Mouse (Mus musculus): ENCODE measurements around the gene Mfsd12. TPM values are rescaled to one million over a fixed set of nuclear protein-coding genes. Genes with fewer than 3 reads are reported as not detected.

Mfsd12 gene
- polyA plus RNA-seq, 1 experiment = 14.3 TPM

GRCm38 (mm10) chr10:81354738-81355477 is 2.4 kb upstream of the Mfsd12 start:
- Histone ChIP-seq H3K4me1 (ENCODE audit: control insufficient read depth, insufficient read depth, low read length) (peaks cover 5% of the 10 kb centered on the region; the same call in 1 of the 2 replicates), H3K27ac (ENCODE audit: control insufficient read depth, insufficient read depth, low read depth, low read length, poor library complexity) (no peak overlapping the region), H3K4me3 (replicated peaks; ENCODE audit: control insufficient read depth, low read depth, low read length) (no peak overlapping the region)
- no peak for TF ChIP-seq CTCF (IDR thresholded peaks at IDR 0.05; ENCODE audit: control insufficient read depth, insufficient read depth, low read length)
- TF ChIP-seq POLR2A (IDR thresholded peaks at IDR 0.05; ENCODE audit: borderline replicate concordance, control insufficient read depth, low read depth, low read length) = no peak
- WGBS = 65% methylated on average over 9 of the region's 9 CpGs

DNA sequence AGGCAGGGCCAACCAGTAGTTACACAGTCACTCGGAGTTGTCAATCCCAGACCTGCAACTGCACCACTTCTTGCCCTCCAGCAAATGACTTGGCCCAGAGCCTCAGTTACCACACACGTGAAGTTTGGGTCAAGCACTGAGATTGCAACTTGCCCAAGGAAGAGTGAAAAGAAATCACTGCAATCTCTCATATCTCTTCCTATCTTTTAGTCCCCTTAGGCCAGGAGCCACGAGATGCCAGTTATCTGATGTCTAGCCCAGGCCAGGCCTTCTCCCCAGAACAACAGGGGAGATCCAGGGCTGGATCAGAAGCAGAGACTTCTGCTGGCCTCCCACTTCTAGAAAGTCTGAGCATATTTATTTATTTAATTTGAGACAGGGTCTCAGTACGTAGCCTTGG is 1.8 kb upstream of the Mfsd12 start:
- peaks cover 5% of the 10 kb centered on the region; the same call in 1 of the 2 replicates for H3K4me1 ChIP-seq (ENCODE audit: control insufficient read depth, insufficient read depth, low read length)
- TF ChIP-seq CTCF (IDR thresholded peaks at IDR 0.05; ENCODE audit: control insufficient read depth, insufficient read depth, low read length) (no peak), POLR2A (IDR thresholded peaks at IDR 0.05; ENCODE audit: borderline replicate concordance, control insufficient read depth, low read depth, low read length) (no peak)
- WGBS = 47% methylated on average over 4 of the region's 4 CpGs
- H3K4me3 ChIP-seq (replicated peaks; ENCODE audit: control insufficient read depth, low read depth, low read length) = no peak overlapping the region
- no peak overlapping the region for H3K27ac ChIP-seq (ENCODE audit: control insufficient read depth, insufficient read depth, low read depth, low read length, poor library complexity)

DNA sequence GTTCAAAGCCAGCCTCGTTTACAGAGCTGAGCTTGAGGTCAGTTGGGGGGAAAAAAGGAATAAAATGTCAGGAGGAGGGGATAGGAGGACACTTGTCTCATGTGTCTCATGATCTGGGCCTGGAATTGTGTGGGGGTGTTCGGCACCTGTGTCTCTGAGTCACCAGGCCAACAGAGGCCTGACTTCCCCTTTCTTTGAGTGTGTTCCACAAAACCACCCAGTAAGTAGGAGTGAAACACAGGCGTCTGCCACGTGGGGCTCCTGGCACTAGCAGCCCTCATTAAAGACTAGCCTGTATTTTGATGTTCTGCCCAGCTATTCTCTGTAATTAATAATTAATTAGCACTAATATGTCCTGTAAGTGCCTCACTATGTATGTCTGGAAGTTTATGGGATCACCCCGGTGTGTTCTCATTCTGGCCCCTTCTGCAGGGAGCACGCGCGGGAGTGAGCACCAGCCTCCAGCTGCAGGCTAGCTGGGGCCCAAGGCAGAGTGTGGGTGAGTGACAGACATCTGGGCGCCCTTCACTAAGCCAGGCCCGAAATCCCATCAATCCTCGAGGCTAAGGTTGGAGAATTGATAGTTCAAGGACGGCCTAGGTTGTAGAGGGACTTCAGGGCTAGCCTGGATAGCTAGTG is 820 bp upstream of the Mfsd12 start:
- Histone ChIP-seq H3K4me3 (replicated peaks; ENCODE audit: control insufficient read depth, low read depth, low read length) (peak overlapping the region; percentile 62), H3K4me1 (ENCODE audit: control insufficient read depth, insufficient read depth, low read length) (peaks cover 5% of the 10 kb centered on the region; the same call in 1 of the 2 replicates), H3K27ac (ENCODE audit: control insufficient read depth, insufficient read depth, low read depth, low read length, poor library complexity) (peak overlapping the region; percentile 86)
- TF ChIP-seq CTCF (IDR thresholded peaks at IDR 0.05; ENCODE audit: control insufficient read depth, insufficient read depth, low read length) (no peak), POLR2A (IDR thresholded peaks at IDR 0.05; ENCODE audit: borderline replicate concordance, control insufficient read depth, low read depth, low read length) (peak; percentile 12; the same call in 1 of the 2 replicates)
- WGBS = 6% methylated on average over 12 of the region's 12 CpGs

DNA sequence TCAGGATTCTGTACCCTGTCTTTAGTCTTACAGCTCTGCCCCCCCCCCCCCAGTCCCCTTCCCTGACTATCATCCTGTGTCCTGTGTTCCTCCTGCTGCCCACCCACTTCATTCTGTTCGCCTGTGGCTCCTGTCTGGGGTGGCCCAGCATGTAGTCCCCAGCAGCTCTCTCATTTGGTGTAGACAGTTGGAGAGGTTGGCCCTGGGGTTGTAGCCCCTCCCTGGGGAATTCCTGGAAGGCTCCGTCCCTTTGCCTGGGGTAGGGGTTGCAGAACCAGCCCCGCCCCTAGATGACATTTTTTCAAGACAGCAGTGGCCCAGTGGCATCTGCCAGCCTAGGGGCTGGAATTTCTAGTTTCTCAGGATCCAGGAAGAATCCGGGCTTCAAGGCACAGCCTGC is 918 bp downstream of the Mfsd12 start:
- Histone ChIP-seq H3K27ac (ENCODE audit: control insufficient read depth, insufficient read depth, low read depth, low read length, poor library complexity) (peak overlapping the region; percentile 86; the same call in 1 of the 2 replicates), H3K4me1 (ENCODE audit: control insufficient read depth, insufficient read depth, low read length) (peaks cover 12% of the 10 kb centered on the region), H3K4me3 (replicated peaks; ENCODE audit: control insufficient read depth, low read depth, low read length) (peak overlapping the region; percentile 86)
- TF ChIP-seq CTCF (IDR thresholded peaks at IDR 0.05; ENCODE audit: control insufficient read depth, insufficient read depth, low read length) (no peak), POLR2A (IDR thresholded peaks at IDR 0.05; ENCODE audit: borderline replicate concordance, control insufficient read depth, low read depth, low read length) (no peak)
- WGBS = 12% methylated on average over 4 of the region's 4 CpGs

- H3K27ac ChIP-seq (ENCODE audit: control insufficient read depth, insufficient read depth, low read depth, low read length, poor library complexity) = peak overlapping the region; percentile 51
- TF ChIP-seq CTCF (IDR thresholded peaks at IDR 0.05; ENCODE audit: control insufficient read depth, insufficient read depth, low read length) (no peak), POLR2A (IDR thresholded peaks at IDR 0.05; ENCODE audit: borderline replicate concordance, control insufficient read depth, low read depth, low read length) (no peak)
- H3K4me1 ChIP-seq (ENCODE audit: control insufficient read depth, insufficient read depth, low read length) = peaks cover 12% of the 10 kb centered on the region
- peak overlapping the region; percentile 86 for H3K4me3 ChIP-seq (replicated peaks; ENCODE audit: control insufficient read depth, low read depth, low read length)
- WGBS = 6% methylated on average over 1 of the region's 1 CpGs
Observed at GRCm38 (mm10) chr10:81358841-81359240, 1.6 kb downstream of the Mfsd12 start.

DNA sequence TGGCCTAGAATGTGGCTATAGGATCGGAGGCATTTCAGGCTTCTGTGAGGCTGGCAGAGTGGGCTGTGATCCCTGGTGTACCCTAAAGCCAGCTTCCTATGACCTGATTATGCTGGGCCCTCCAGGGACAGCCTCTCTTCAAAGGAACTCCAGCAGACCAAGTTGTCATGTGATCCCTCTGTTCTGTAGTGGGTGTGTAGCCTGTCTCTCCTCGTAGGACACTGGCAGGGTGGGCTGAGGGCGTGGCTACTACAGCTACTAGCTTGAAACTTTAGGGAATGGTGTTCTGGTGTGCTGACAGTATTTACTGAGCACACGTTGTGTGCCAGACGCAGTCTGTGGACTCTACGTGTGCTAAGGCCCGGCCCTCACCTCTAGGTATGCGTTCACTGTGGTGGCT is 3.4 kb downstream of the Mfsd12 start:
- Histone ChIP-seq H3K4me1 (ENCODE audit: control insufficient read depth, insufficient read depth, low read length) (peaks cover 12% of the 10 kb centered on the region), H3K27ac (ENCODE audit: control insufficient read depth, insufficient read depth, low read depth, low read length, poor library complexity) (peak overlapping the region; percentile 6; the same call in 1 of the 2 replicates), H3K4me3 (replicated peaks; ENCODE audit: control insufficient read depth, low read depth, low read length) (no peak overlapping the region)
- WGBS = 83% methylated on average over 8 of the region's 8 CpGs
- TF ChIP-seq CTCF (IDR thresholded peaks at IDR 0.05; ENCODE audit: control insufficient read depth, insufficient read depth, low read length) = no peak
- no peak for TF ChIP-seq POLR2A (IDR thresholded peaks at IDR 0.05; ENCODE audit: borderline replicate concordance, control insufficient read depth, low read depth, low read length)

DNA sequence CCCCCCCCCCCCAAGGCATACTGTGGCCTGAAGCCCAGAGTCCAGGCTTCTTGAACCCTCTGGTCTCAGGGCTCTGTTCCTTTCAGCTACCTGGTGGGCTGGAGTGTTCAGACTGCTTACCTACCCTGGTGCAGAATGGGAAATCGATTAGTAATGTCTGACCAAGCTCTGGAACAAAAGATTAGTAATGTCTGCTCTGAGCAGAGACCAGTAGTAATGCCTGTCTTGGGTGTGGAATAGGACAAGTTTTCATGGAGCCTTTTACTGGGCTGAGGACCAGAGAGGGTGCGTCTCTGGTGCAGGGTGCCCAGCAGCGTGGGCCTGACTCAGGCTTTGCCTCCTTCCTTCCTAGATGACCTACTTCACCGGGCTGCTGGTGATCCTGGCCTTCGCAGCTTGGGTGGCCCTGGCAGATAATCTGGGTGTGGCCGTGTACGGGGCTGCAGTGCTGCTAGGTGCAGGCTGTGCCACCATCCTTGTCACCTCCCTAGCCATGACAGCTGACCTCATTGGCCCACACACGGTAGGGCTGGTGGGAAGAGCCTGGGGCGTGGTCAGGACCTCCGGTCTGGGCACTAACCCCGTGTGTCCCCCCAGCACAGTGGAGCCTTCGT is 5.2 kb downstream of the Mfsd12 start:
- TF ChIP-seq POLR2A (IDR thresholded peaks at IDR 0.05; ENCODE audit: borderline replicate concordance, control insufficient read depth, low read depth, low read length) (peak; percentile 66; the same call in 1 of the 2 replicates), CTCF (IDR thresholded peaks at IDR 0.05; ENCODE audit: control insufficient read depth, insufficient read depth, low read length) (no peak)
- WGBS = 64% methylated on average over 12 of the region's 12 CpGs
- H3K27ac ChIP-seq (ENCODE audit: control insufficient read depth, insufficient read depth, low read depth, low read length, poor library complexity) = peak overlapping the region; percentile 67
- H3K4me3 ChIP-seq (replicated peaks; ENCODE audit: control insufficient read depth, low read depth, low read length) = no peak overlapping the region
- H3K4me1 ChIP-seq (ENCODE audit: control insufficient read depth, insufficient read depth, low read length) = peaks cover 8% of the 10 kb centered on the region

Measured in bone marrow, adult 2 months (tissue).